Mouse (Mus musculus) spleen, adult 18-20 months (tissue): ENCODE data around the gene Gpx8.
"Not testable (repeated sequence)": the region's sequence is repeated elsewhere in the genome, so short reads cannot be mapped to it uniquely, and the experiment has no call there.

Experiments used
- DNase-seq, 2 experiments: peaks; one replicate each; pipeline ENCODE4 v3.0.0; 2022; ENCODE audit warnings: mixed read lengths in 2 of 2

Gpx8 gene

GRCm38 (mm10) chr13:113022467-113022866 is 23.7 kb downstream of the Gpx8 start:
- DNase-seq: no peak

- no peak for DNase-seq
These were observed 24.7 kb downstream of the Gpx8 start for GRCm38 (mm10) chr13:113021521-113021920.

GRCm38 (mm10) chr13:113013174-113013953 is 32.8 kb downstream of the Gpx8 start:
- DNase-seq: not testable (repeated sequence)

GRCm38 (mm10) chr13:113012683-113013082 is 33.5 kb downstream of the Gpx8 start:
- DNase-seq: no peak

GRCm38 (mm10) chr13:113000576-113001318 is 45.5 kb downstream of the Gpx8 start:
- DNase-seq: no peak

- no peak for DNase-seq
These were observed 46.1 kb downstream of the Gpx8 start for GRCm38 (mm10) chr13:113000090-113000489.

- DNase-seq: no peak
These were observed 47.6 kb downstream of the Gpx8 start for GRCm38 (mm10) chr13:112998427-112999201.

GRCm38 (mm10) chr13:112997369-112997768 is 48.8 kb downstream of the Gpx8 start:
- DNase-seq: no peak

GRCm38 (mm10) chr13:112996407-112996806 is 49.8 kb downstream of the Gpx8 start:
- no peak for DNase-seq

GRCm38 (mm10) chr13:112994191-112994590 is 52.0 kb downstream of the Gpx8 start:
- peak; percentile 22 to 50 for DNase-seq

GRCm38 (mm10) chr13:112993531-112994152 is 52.6 kb downstream of the Gpx8 start, which contains the start of gene Mcidas:
Gene Mcidas (plus strand): TSS chr13:112993845.
- no peak for DNase-seq
